Mouse (Mus musculus) neural tube, embryonic 12.5 days (tissue): ENCODE measurements around the gene Obsl1. TPM values are rescaled to one million over a fixed set of nuclear protein-coding genes. Genes with fewer than 3 reads are reported as not detected.

Source experiments
- polyA plus RNA-seq: library from polyadenylated mRNA; unstranded; fragments of >200 nt; fragmentation: Nextera tagmentation; extraction: Ambion mirVana; gene quantifications from 2 replicates; pipeline ENCODE4 v1.2.1, GENCODE M21; 2016

The Obsl1 gene
- polyA plus RNA-seq, 1 experiment from 2014 or later: 49.0 TPM

Other genes starting within 250 kb of the Obsl1 start
- 13.8 and 15.0 TPM in 2 replicates for gene Ptprn, start 241.9 kb downstream of the Obsl1 start, polyA plus RNA-seq
- gene Resp18, start 228.0 kb downstream of the Obsl1 start, polyA plus RNA-seq: 61.9 and 69.5 TPM in 2 replicates
- gene Dnpep, start 188.5 kb downstream of the Obsl1 start, polyA plus RNA-seq: 193 and 201 TPM in 2 replicates
- gene Des, start 146.1 kb downstream of the Obsl1 start, polyA plus RNA-seq: 9.3 and 12.7 TPM in 2 replicates
- gene Speg, start 131.2 kb downstream of the Obsl1 start, polyA plus RNA-seq: 15.8 and 17.1 TPM in 2 replicates
- gene Gmppa, start 70.5 kb downstream of the Obsl1 start, polyA plus RNA-seq: 69.9 and 83.5 TPM in 2 replicates
- 22.1 and 24.3 TPM in 2 replicates for gene Asic4, start 56.0 kb downstream of the Obsl1 start, polyA plus RNA-seq
- 43.6 and 43.7 TPM in 2 replicates for gene Chpf, start 27.1 kb downstream of the Obsl1 start, polyA plus RNA-seq
- 28.9 and 30.4 TPM in 2 replicates for gene Tmem198, start 26.9 kb downstream of the Obsl1 start, polyA plus RNA-seq
- 7.3 and 10.0 TPM in 2 replicates for gene Inha, start 625 bp upstream of the Obsl1 start, polyA plus RNA-seq
- gene Stk11ip, start 15.1 kb upstream of the Obsl1 start, polyA plus RNA-seq: 24.8 and 27.1 TPM in 2 replicates
- 30.6 TPM in 2 replicates for gene Slc4a3, start 39.8 kb upstream of the Obsl1 start, polyA plus RNA-seq